Mouse (Mus musculus) testis, adult 2 months (tissue): ENCODE measurements around the gene Chit1.

Experiments used
- CTCF ChIP-seq: fragments of 200-500 bp; IDR thresholded peaks from 2 replicates; pipeline ENCODE4 v1.5.1; 2012; ENCODE audit warnings: low read depth, mild to moderate bottlenecking, inconsistent platforms, low read length, moderate library complexity; ENCODE audit not compliant: control insufficient read depth, insufficient read depth, insufficient replicate concordance
- POLR2A ChIP-seq: fragments of 200-500 bp; IDR thresholded peaks from 2 replicates; pipeline ENCODE4 v1.6.1; 2012; ENCODE audit warnings: low read depth, mild to moderate bottlenecking, inconsistent platforms, low read length, moderate library complexity; ENCODE audit not compliant: control insufficient read depth

DNA sequence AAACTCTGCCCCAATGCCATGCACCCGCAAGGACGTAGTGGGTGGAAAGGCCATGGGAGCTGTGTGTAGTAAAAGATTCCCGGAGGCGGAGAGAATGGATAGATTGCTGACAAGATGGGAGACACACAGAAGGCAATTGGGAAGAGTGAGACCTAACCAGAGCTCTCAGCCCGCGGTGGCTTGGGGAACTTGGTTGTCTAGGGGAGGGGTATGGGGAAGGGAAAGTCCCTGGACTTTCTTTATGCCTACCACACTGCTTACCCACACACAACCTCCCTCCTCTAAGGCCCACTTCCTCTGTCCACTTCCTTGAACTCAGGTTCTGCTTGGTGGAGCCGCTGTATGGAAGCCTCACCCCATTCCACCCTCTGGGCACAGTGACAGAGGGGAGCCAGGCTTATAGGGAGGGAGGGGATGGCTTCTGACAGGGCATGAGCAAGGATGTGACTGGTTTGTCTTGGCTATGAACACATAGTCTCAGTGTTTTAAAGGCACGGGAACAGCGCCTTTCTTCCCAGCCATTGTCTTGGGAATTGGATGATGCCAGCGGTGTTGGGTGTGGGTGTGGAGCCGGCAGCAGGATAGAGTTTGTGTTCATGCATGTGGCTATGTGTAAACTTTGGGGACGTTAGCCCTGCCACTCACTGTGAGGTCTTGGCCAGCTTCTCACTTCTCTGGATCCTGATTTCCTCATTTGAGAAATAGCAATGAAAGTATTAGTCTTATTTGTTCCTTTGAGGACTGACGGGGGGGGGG is 17.1 kb upstream of the Chit1 start:
- no peak for TF ChIP-seq POLR2A
- no peak for TF ChIP-seq CTCF
